Mouse (Mus musculus): ENCODE measurements around the gene Gm37240. TPM values are rescaled to one million over a fixed set of nuclear protein-coding genes. Genes with fewer than 3 reads are reported as not detected.

Gene Gm37240
- polyA plus RNA-seq, 1 experiment from 2014 or later = 0.82 TPM

DNA sequence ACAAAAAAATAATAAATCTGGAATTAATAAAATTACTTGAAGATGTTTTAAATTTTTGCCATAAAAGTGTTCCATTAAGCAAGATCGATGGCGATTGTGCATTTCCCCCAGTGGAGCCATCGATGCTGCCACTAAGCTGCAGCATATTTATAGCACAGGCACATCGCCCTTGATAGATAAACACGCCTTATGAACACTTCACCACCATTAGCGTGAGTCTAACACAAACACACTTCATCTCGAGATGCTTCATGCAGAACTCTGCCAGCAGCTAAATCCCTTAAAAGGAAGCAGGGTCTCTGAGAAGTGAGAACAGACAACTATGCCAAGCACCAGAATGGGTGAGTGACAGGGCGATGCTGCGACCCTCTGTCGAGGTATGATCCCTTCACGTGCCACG is 220.6 kb downstream of the Gm37240 start:
- Histone ChIP-seq H3K4me3 (ENCODE audit: low read depth, low read length) (no peak overlapping the region), H3K4me2 (ENCODE audit: low read depth) (no peak overlapping the region), H3K27ac (ENCODE audit: low read depth, low read length) (no peak overlapping the region), H3K9me3 (ENCODE audit: control insufficient read depth, low read length) (no peaks in the 10 kb centered on the region), H3K27me3 (ENCODE audit: control insufficient read depth, insufficient read depth, low read length) (no peaks in the 10 kb centered on the region), H3K4me1 (ENCODE audit: control insufficient read depth, insufficient read depth, low read length) (no peaks in the 10 kb centered on the region), H3K36me3 (ENCODE audit: control insufficient read depth, insufficient read depth, low read length) (no peaks in the 10 kb centered on the region), H3K9ac (ENCODE audit: low read length) (no peak overlapping the region)
- DNase-seq (ENCODE audit: low spot score) (no peak), ATAC-seq (ENCODE audit: insufficient read depth, low FRiP score, low TSS enrichment) (no peak)
- 87% methylated on average over 12 of the region's 12 CpGs for WGBS

DNA sequence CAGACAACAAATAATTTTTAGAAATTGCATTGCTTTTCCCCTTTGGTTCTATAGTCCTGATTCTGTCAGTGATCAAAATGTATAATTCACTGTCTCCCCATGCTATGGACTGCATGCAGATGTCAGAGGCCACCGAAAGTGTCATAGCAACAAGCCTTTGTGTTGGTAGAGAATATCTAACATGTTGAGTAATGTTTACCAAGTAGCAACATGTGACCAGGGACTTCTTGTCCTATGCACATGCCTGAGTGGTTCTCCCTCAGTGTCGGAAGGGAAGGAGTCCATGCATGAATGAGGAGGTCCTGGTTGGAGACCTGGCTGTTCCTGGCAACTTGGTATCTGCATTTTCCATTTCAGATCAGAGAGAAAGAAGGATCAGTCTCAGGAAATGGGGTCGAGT is 221.2 kb downstream of the Gm37240 start:
- ATAC-seq (ENCODE audit: insufficient read depth, low FRiP score, low TSS enrichment) (no peak), DNase-seq (ENCODE audit: low spot score) (no peak)
- H3K27me3 ChIP-seq (ENCODE audit: control insufficient read depth, insufficient read depth, low read length) = no peaks in the 10 kb centered on the region
- no peak overlapping the region for H3K27ac ChIP-seq (ENCODE audit: low read depth, low read length)
- H3K36me3 ChIP-seq (ENCODE audit: control insufficient read depth, insufficient read depth, low read length) = no peaks in the 10 kb centered on the region
- no peaks in the 10 kb centered on the region for H3K4me1 ChIP-seq (ENCODE audit: control insufficient read depth, insufficient read depth, low read length)
- H3K4me2 ChIP-seq (ENCODE audit: low read depth) = no peak overlapping the region
- H3K9ac ChIP-seq (ENCODE audit: low read length) = no peak overlapping the region
- no peak overlapping the region for H3K4me3 ChIP-seq (ENCODE audit: low read depth, low read length)
- H3K9me3 ChIP-seq (ENCODE audit: control insufficient read depth, low read length) = no peaks in the 10 kb centered on the region
- WGBS = 76% methylated on average over 3 of the region's 3 CpGs

DNA sequence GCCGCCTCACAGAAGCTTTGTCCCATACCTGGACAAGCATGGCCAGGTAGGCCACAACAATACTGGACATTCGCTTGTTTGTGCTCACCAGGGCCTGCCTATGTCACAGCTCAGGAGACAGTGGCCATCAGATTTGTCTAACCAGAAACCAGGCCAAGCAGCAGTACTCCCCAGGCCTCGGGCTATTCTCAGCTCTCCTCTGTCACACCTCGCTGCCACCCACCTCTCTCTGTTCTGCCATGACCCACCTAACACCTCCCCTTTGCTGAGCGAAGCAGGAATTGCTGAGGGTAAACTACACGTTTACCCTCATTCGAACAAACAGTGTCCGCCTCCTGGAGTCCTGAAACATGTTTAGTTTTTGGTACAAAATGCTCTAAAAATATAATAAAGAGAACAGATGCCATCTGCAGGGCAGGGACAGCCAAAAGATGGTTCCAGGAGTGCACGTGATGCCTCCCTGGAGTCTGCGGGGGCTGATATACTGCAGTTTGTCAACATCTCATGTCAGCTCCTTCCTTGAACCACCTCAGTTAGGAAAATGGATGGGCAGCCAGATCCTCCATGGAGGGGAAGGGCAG is 222.6 kb downstream of the Gm37240 start:
- H3K36me3 ChIP-seq (ENCODE audit: control insufficient read depth, insufficient read depth, low read length) = no peaks in the 10 kb centered on the region
- no peak for DNase-seq (ENCODE audit: low spot score)
- H3K9ac ChIP-seq (ENCODE audit: low read length) = no peak overlapping the region
- WGBS = 86% methylated on average over 10 of the region's 10 CpGs
- no peak overlapping the region for H3K4me2 ChIP-seq (ENCODE audit: low read depth)
- H3K27me3 ChIP-seq (ENCODE audit: control insufficient read depth, insufficient read depth, low read length) = no peaks in the 10 kb centered on the region
- no peaks in the 10 kb centered on the region for H3K4me1 ChIP-seq (ENCODE audit: control insufficient read depth, insufficient read depth, low read length)
- H3K9me3 ChIP-seq (ENCODE audit: control insufficient read depth, low read length) = no peaks in the 10 kb centered on the region
- H3K27ac ChIP-seq (ENCODE audit: low read depth, low read length) = no peak overlapping the region
- ATAC-seq (ENCODE audit: insufficient read depth, low FRiP score, low TSS enrichment) = no peak
- no peak overlapping the region for H3K4me3 ChIP-seq (ENCODE audit: low read depth, low read length)

DNA sequence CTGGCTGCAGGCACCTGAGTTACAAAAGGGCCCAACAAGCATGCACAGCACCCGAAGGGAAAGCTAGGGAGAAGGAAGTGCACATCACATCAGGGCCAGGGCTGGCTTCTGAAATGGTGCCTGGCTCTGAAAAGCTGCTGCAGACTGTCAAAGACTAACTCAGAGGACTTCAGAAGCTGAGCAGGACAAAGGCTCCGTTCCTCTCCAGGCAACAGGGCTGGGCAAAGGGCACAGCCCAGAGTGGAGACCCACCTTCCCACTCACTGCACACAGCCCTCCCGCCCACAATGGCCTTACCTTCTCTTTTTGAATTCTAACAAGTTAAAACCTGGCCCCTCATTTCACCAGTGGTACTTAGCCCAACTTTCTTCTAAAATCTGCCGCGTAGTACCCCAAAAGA is 223.5 kb downstream of the Gm37240 start:
- no peak for DNase-seq (ENCODE audit: low spot score)
- H3K9me3 ChIP-seq (ENCODE audit: control insufficient read depth, low read length) = no peaks in the 10 kb centered on the region

DNA sequence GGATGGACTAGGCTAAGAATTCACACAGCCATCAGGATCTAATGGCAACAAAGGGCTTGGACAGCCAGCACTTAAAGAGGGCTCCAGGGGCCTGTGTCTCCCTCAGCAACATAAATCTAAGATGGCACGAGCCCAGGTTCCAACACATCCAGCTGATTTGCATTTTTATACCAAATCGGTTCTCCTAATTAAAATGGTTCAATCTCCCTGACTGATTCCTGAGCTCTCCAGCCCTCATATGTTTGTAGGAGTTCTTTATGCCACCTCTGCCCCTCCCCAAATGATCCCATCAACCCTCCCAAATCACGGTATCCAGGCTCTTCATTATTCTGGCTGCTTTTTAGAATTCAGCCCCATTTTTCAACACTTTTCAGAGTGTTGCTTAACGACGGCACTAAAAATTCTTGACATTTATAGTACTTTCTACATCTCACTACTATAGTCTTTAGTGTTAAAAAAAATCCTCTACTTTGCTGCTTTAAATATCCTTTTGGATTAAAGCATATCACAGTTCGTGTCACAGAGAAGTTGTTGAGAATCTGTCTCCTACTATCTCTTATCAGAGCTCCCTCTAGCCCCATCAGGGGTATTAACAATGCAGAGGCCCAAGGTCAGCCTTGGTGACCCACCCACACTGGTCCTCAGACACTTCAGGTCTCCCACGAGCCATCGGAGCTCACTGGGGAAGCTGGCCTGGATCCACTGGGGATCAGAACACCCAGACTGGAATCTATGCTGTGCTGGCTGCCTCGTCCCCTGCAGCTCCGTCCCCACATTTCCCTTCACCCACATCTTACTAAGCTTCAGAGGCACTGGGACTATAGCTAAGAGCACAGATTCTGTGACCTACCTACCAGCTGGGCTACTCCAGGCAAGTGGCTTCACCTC is 225.1 kb downstream of the Gm37240 start:
- DNase-seq (ENCODE audit: low spot score) = no peak

More for the DNA sequence above, 223.5 kb downstream of the Gm37240 start:
- Histone ChIP-seq H3K9ac (ENCODE audit: low read length) (no peak overlapping the region), H3K27me3 (ENCODE audit: control insufficient read depth, insufficient read depth, low read length) (no peaks in the 10 kb centered on the region), H3K4me1 (ENCODE audit: control insufficient read depth, insufficient read depth, low read length) (no peaks in the 10 kb centered on the region), H3K27ac (ENCODE audit: low read depth, low read length) (no peak overlapping the region), H3K36me3 (ENCODE audit: control insufficient read depth, insufficient read depth, low read length) (no peaks in the 10 kb centered on the region), H3K4me3 (ENCODE audit: low read depth, low read length) (no peak overlapping the region), H3K4me2 (ENCODE audit: low read depth) (no peak overlapping the region)
- no peak for ATAC-seq (ENCODE audit: insufficient read depth, low FRiP score, low TSS enrichment)
- WGBS = 79% methylated on average over 5 of the region's 5 CpGs

DNA sequence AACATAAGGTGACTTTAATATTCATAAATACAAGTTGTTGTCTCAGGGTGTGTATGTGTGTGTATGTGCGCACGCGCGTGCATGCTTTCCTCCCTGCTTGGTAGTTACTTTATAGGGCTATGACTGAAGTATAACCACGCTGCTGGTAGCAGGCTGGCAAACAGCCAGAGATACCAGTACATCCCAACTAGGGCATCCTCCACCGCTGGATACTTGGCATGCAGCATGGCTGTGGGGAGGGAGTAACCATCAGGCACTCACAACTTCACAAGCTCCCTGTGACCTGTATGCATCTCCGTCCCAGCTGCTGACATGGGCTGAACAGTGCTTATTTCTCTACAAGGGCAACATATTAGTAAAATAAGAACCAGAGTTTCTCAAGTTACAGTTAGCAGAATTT is 227.6 kb downstream of the Gm37240 start:
- no peaks in the 10 kb centered on the region for H3K9me3 ChIP-seq (ENCODE audit: control insufficient read depth, low read length)
- H3K36me3 ChIP-seq (ENCODE audit: control insufficient read depth, insufficient read depth, low read length) = no peaks in the 10 kb centered on the region; the same call in none of the 2 replicates
- no peak for DNase-seq (ENCODE audit: low spot score)
- 93% methylated on average over 7 of the region's 7 CpGs for WGBS
- no peak overlapping the region for H3K4me2 ChIP-seq (ENCODE audit: low read depth)
- no peak overlapping the region for H3K9ac ChIP-seq (ENCODE audit: low read length)
- H3K4me1 ChIP-seq (ENCODE audit: control insufficient read depth, insufficient read depth, low read length) = no peaks in the 10 kb centered on the region
- no peaks in the 10 kb centered on the region for H3K27me3 ChIP-seq (ENCODE audit: control insufficient read depth, insufficient read depth, low read length)
- no peak for ATAC-seq (ENCODE audit: insufficient read depth, low FRiP score, low TSS enrichment)
- H3K4me3 ChIP-seq (ENCODE audit: low read depth, low read length) = no peak overlapping the region
- H3K27ac ChIP-seq (ENCODE audit: low read depth, low read length) = no peak overlapping the region

More for the DNA sequence above, 225.1 kb downstream of the Gm37240 start:
- Histone ChIP-seq H3K9me3 (ENCODE audit: control insufficient read depth, low read length) (no peaks in the 10 kb centered on the region), H3K4me1 (ENCODE audit: control insufficient read depth, insufficient read depth, low read length) (no peaks in the 10 kb centered on the region), H3K9ac (ENCODE audit: low read length) (no peak overlapping the region), H3K36me3 (ENCODE audit: control insufficient read depth, insufficient read depth, low read length) (no peaks in the 10 kb centered on the region), H3K27ac (ENCODE audit: low read depth, low read length) (no peak overlapping the region), H3K4me3 (ENCODE audit: low read depth, low read length) (no peak overlapping the region), H3K27me3 (ENCODE audit: control insufficient read depth, insufficient read depth, low read length) (no peaks in the 10 kb centered on the region), H3K4me2 (ENCODE audit: low read depth) (no peak overlapping the region)
- no peak for ATAC-seq (ENCODE audit: insufficient read depth, low FRiP score, low TSS enrichment)
- WGBS = 76% methylated on average over 10 of the region's 10 CpGs

DNA sequence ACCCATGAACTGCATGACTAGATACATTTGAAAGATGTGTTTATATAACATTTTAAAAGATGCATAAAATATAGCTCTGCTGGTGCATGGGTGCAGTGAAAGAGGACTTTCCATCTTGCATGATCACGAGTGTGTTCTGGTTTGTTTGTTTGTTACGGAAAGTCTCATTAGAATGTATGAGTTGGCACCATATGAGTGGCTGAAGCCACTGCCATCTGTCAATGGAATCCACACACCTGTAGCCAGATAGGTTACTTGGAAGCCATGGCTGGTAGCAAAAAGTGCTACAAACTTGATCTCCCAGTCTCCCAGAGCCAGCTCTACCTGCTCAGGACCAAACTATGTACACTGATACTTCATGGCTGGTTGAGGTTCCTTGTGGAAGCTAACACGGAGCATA is 231.8 kb downstream of the Gm37240 start:
- Histone ChIP-seq H3K4me2 (ENCODE audit: low read depth) (no peak overlapping the region), H3K36me3 (ENCODE audit: control insufficient read depth, insufficient read depth, low read length) (no peaks in the 10 kb centered on the region; the same call in none of the 2 replicates), H3K4me1 (ENCODE audit: control insufficient read depth, insufficient read depth, low read length) (no peaks in the 10 kb centered on the region), H3K4me3 (ENCODE audit: low read depth, low read length) (no peak overlapping the region), H3K9ac (ENCODE audit: low read length) (no peak overlapping the region), H3K27ac (ENCODE audit: low read depth, low read length) (no peak overlapping the region), H3K9me3 (ENCODE audit: control insufficient read depth, low read length) (no peaks in the 10 kb centered on the region), H3K27me3 (ENCODE audit: control insufficient read depth, insufficient read depth, low read length) (no peaks in the 10 kb centered on the region)
- DNase-seq (ENCODE audit: low spot score) (no peak), ATAC-seq (ENCODE audit: insufficient read depth, low FRiP score, low TSS enrichment) (no peak)
- 93% methylated on average over 3 of the region's 3 CpGs for WGBS

DNA sequence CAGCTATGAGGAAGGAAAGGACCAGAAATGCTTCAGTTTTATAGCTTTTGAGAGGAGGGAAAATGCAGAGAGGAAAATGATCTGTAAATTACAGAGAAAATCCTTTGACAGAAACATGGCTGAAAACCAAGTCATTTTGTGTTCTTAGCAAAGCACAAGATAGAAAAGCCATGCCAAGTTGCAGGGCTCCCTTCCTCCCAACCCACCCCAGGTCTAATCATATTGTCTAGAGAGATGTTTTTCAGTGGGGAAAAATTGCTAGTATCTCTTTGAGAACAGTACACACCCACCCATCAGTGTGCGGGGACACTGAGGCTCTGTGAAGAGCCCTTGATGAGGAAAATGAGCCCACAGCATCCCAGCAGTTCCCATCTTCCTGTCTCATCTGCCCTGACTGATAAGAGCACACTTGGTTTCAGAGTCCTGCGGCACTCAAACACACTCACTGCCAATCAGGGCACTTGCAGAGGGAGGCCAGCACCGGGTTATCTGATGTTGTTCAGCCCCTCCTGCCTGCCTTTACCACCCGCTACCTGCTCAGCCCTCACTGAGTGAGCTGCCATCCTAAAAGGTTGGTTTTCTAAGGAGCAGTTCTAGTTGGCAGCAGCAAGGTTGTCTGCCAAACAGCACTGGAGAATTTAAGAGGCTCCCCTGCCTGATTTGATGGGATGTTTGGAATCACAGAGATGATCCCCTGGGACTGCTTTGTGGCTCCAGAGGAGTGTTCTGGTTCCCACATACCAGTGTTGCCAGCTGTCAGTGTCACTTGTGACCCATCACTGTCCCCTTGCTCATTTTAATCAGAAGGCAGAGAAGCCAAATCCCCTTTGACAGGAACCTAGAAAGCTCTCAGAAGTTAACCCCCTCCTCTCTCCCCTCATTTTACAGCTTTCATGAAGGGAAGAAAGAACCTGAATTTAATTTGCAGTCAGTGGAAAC is 234.3 kb downstream of the Gm37240 start:
- Histone ChIP-seq H3K4me1 (ENCODE audit: control insufficient read depth, insufficient read depth, low read length) (no peaks in the 10 kb centered on the region), H3K9me3 (ENCODE audit: control insufficient read depth, low read length) (no peaks in the 10 kb centered on the region), H3K4me2 (ENCODE audit: low read depth) (no peak overlapping the region), H3K27ac (ENCODE audit: low read depth, low read length) (no peak overlapping the region), H3K9ac (ENCODE audit: low read length) (no peak overlapping the region), H3K27me3 (ENCODE audit: control insufficient read depth, insufficient read depth, low read length) (no peaks in the 10 kb centered on the region), H3K4me3 (ENCODE audit: low read depth, low read length) (no peak overlapping the region), H3K36me3 (ENCODE audit: control insufficient read depth, insufficient read depth, low read length) (no peaks in the 10 kb centered on the region; the same call in none of the 2 replicates)
- ATAC-seq (ENCODE audit: insufficient read depth, low FRiP score, low TSS enrichment) (no peak), DNase-seq (ENCODE audit: low spot score) (no peak)
- WGBS = 89% methylated on average over 4 of the region's 4 CpGs

All from neural tube, embryonic 11.5 days (tissue).